Mouse (Mus musculus): Measurements from ENCODE around the gene Clec11a. TPM values are rescaled to one million over a fixed set of nuclear protein-coding genes. Genes with fewer than 3 reads are reported as not detected.

The Clec11a gene
- polyA plus RNA-seq, 1 experiment from 2014 or later: 2.5 TPM

DNA sequence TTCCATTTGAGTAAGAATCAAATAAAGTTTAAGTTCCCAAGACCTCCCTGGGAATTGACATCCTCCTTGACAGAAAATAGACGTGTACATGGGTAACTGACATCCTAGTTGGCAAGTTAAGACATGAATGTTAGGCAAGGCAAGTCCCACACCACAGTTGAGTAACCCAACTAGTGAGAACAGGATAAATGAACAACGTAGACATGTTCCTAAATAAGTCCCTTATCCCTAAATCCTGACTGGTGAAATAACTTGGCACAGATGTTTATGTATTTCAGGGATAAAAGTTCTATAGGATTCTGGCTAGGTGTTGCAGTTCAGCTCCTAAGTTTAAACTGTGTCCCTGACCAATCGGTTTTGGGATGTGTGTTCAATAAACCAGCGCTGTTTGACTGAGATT lies 15.7 kb downstream of the Clec11a start:
- TF ChIP-seq EP300 (IDR thresholded peaks at IDR 0.05) (no peak), CTCF (IDR thresholded peaks at IDR 0.05) (no peak)
- H3K9me3 ChIP-seq (ENCODE audit: low read length): no peaks in the 10 kb centered on the region
- no peak overlapping the region for H3K4me3 ChIP-seq (ENCODE audit: low read depth, low read length)
- ATAC-seq: no peak
- no peaks in the 10 kb centered on the region for H3K27me3 ChIP-seq (replicated peaks; ENCODE audit: insufficient read depth, low read length)
- H3K4me1 ChIP-seq (ENCODE audit: insufficient read depth, low read depth, low read length): no peaks in the 10 kb centered on the region
- no peak for DNase-seq (ENCODE audit: low spot score)
- H3K9ac ChIP-seq (replicated peaks; ENCODE audit: low read depth): no peak overlapping the region
- no peak overlapping the region for H3K27ac ChIP-seq (ENCODE audit: low read length)
- 68% methylated on average over 4 of the region's 4 CpGs for WGBS
- H3K36me3 ChIP-seq (ENCODE audit: insufficient read depth, low read length): no peaks in the 10 kb centered on the region
- no peak overlapping the region for H3K4me2 ChIP-seq (replicated peaks; ENCODE audit: low read depth, low read length)

DNA sequence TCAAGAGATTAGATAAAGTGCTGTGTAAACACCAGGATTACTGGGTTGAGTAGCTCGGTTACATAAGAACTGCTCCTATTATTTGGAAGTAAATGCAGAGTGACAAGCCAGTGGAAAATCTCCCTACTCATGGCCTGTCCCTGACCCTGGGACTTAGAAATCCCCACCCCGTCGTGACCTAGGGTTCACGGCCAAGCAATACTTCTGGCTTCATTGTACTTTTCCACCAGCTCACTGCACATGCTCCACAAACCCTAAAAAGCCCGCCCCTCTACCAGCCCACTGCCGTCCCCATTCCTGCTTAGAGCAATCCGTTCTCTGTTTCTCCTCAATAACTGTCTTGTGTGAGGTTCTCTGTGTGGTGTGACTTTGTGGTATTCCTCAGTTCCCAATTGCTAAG lies 18.9 kb downstream of the Clec11a start:
- Histone ChIP-seq H3K4me1 (ENCODE audit: insufficient read depth, low read depth, low read length) (no peaks in the 10 kb centered on the region), H3K9me3 (ENCODE audit: low read length) (no peaks in the 10 kb centered on the region), H3K4me2 (replicated peaks; ENCODE audit: low read depth, low read length) (no peak overlapping the region), H3K27ac (ENCODE audit: low read length) (no peak overlapping the region), H3K27me3 (replicated peaks; ENCODE audit: insufficient read depth, low read length) (no peaks in the 10 kb centered on the region), H3K9ac (replicated peaks; ENCODE audit: low read depth) (no peak overlapping the region), H3K4me3 (ENCODE audit: low read depth, low read length) (no peak overlapping the region), H3K36me3 (ENCODE audit: insufficient read depth, low read length) (no peaks in the 10 kb centered on the region)
- TF ChIP-seq EP300 (IDR thresholded peaks at IDR 0.05) (no peak), CTCF (IDR thresholded peaks at IDR 0.05) (no peak)
- DNase-seq (ENCODE audit: low spot score): no peak
- 53% methylated on average over 7 of the region's 7 CpGs for WGBS
- ATAC-seq: no peak

- H3K9ac ChIP-seq (replicated peaks; ENCODE audit: low read depth): no peak overlapping the region
- ATAC-seq: no peak
- no peak overlapping the region for H3K4me3 ChIP-seq (ENCODE audit: low read depth, low read length)
- DNase-seq (ENCODE audit: low spot score): no peak
- no peaks in the 10 kb centered on the region for H3K9me3 ChIP-seq (ENCODE audit: low read length)
- H3K27me3 ChIP-seq (replicated peaks; ENCODE audit: insufficient read depth, low read length): no peaks in the 10 kb centered on the region
- H3K4me2 ChIP-seq (replicated peaks; ENCODE audit: low read depth, low read length): no peak overlapping the region
- H3K36me3 ChIP-seq (ENCODE audit: insufficient read depth, low read length): no peaks in the 10 kb centered on the region
- H3K27ac ChIP-seq (ENCODE audit: low read length): no peak overlapping the region
- no peaks in the 10 kb centered on the region for H3K4me1 ChIP-seq (ENCODE audit: insufficient read depth, low read depth, low read length)
- no peak for TF ChIP-seq CTCF (IDR thresholded peaks at IDR 0.05)
- TF ChIP-seq EP300 (IDR thresholded peaks at IDR 0.05): no peak
- 61% methylated on average over 7 of the region's 7 CpGs for WGBS
Observed at GRCm38 (mm10) chr7:44281586-44281985, 25.1 kb downstream of the Clec11a start.

DNA sequence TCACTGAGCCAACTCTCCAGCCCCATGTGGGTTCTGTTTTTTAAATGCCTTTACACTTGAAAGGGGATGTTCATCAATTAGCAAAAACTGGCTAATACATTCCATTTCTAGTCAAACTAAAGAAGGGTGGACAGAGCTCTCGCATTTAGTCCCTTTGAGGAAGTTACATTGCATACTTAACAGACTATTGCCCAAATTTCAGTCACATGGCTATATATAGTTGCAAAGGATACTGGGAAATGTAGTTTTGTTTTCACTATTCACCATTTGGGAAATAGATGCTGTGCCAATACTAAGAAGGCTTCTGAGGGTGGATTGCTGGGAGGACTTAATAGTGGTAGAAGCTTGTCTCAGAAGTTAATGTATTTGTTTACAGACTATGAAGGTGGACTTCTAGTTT lies 25.7 kb downstream of the Clec11a start:
- TF ChIP-seq EP300 (IDR thresholded peaks at IDR 0.05) (no peak), CTCF (IDR thresholded peaks at IDR 0.05) (no peak)
- Histone ChIP-seq H3K9ac (replicated peaks; ENCODE audit: low read depth) (no peak overlapping the region), H3K4me2 (replicated peaks; ENCODE audit: low read depth, low read length) (no peak overlapping the region), H3K4me1 (ENCODE audit: insufficient read depth, low read depth, low read length) (no peaks in the 10 kb centered on the region), H3K9me3 (ENCODE audit: low read length) (no peaks in the 10 kb centered on the region), H3K27ac (ENCODE audit: low read length) (no peak overlapping the region), H3K36me3 (ENCODE audit: insufficient read depth, low read length) (no peaks in the 10 kb centered on the region), H3K27me3 (replicated peaks; ENCODE audit: insufficient read depth, low read length) (no peaks in the 10 kb centered on the region), H3K4me3 (ENCODE audit: low read depth, low read length) (no peak overlapping the region)
- 47% methylated on average over 1 of the region's 1 CpGs for WGBS
- ATAC-seq (no peak), DNase-seq (ENCODE audit: low spot score) (peak; percentile 39)

GRCm38 (mm10) chr7:44277250-44277622 lies 29.5 kb downstream of the Clec11a start:
- no peak overlapping the region for H3K4me2 ChIP-seq (replicated peaks; ENCODE audit: low read depth, low read length)
- no peaks in the 10 kb centered on the region for H3K9me3 ChIP-seq (ENCODE audit: low read length)
- WGBS: 46% methylated on average over 2 of the region's 2 CpGs
- H3K36me3 ChIP-seq (ENCODE audit: insufficient read depth, low read length): no peaks in the 10 kb centered on the region
- H3K27me3 ChIP-seq (replicated peaks; ENCODE audit: insufficient read depth, low read length): peaks cover 10% of the 10 kb centered on the region; the same call in 1 of the 2 replicates
- H3K4me3 ChIP-seq (ENCODE audit: low read depth, low read length): no peak overlapping the region
- TF ChIP-seq CTCF (IDR thresholded peaks at IDR 0.05): peak; percentile 65
- no peak for TF ChIP-seq EP300 (IDR thresholded peaks at IDR 0.05)
- H3K4me1 ChIP-seq (ENCODE audit: insufficient read depth, low read depth, low read length): no peaks in the 10 kb centered on the region
- H3K9ac ChIP-seq (replicated peaks; ENCODE audit: low read depth): no peak overlapping the region
- H3K27ac ChIP-seq (ENCODE audit: low read length): no peak overlapping the region
- no peak for ATAC-seq
- no peak for DNase-seq (ENCODE audit: low spot score)

GRCm38 (mm10) chr7:44276461-44277249 lies 30.0 kb downstream of the Clec11a start:
- ATAC-seq: no peak
- no peaks in the 10 kb centered on the region for H3K36me3 ChIP-seq (ENCODE audit: insufficient read depth, low read length)
- H3K27ac ChIP-seq (ENCODE audit: low read length): no peak overlapping the region
- H3K4me3 ChIP-seq (ENCODE audit: low read depth, low read length): no peak overlapping the region
- TF ChIP-seq CTCF (IDR thresholded peaks at IDR 0.05): no peak
- no peak for TF ChIP-seq EP300 (IDR thresholded peaks at IDR 0.05)
- H3K9ac ChIP-seq (replicated peaks; ENCODE audit: low read depth): no peak overlapping the region
- WGBS: 66% methylated on average over 9 of the region's 10 CpGs
- no peaks in the 10 kb centered on the region for H3K4me1 ChIP-seq (ENCODE audit: insufficient read depth, low read depth, low read length)
- no peak for DNase-seq (ENCODE audit: low spot score)
- no peak overlapping the region for H3K4me2 ChIP-seq (replicated peaks; ENCODE audit: low read depth, low read length)
- peaks cover 10% of the 10 kb centered on the region; the same call in 1 of the 2 replicates for H3K27me3 ChIP-seq (replicated peaks; ENCODE audit: insufficient read depth, low read length)
- no peaks in the 10 kb centered on the region for H3K9me3 ChIP-seq (ENCODE audit: low read length)
